Mouse (Mus musculus): Measurements from ENCODE around the gene Hipk1.

DNA sequence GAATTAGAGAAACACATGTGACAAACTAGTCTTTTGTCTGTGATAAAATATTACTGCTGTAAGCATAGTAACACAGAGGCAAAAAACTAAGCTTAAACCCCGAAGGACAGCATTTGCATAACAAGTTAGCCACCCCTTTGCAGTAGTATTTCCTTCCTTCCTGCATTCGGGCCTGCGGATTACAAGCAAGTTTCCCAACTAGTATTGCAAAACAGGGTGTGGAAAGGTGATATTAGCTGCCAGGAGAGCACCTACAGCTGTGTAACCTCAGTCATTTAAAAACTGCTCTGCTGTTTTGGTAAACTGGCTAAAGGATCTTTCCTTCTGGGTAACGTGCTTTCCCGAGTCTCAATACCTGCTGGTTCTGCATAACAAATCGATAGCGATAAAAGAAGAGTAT is 4.1 kb downstream of the Hipk1 start:
- TF ChIP-seq CTCF (conservative IDR thresholded peaks at IDR 0.05; ENCODE audit: insufficient read depth, insufficient read length, low read depth, low read length) (no peak), POLR2A (IDR thresholded peaks at IDR 0.05; ENCODE audit: low read depth, low read length) (no peak)
